Mouse (Mus musculus) ES-E14 (cell line): ENCODE measurements at regions not wholly inside any gene's neighbourhood (a gene's known extent, or its start where the extent isn't known, plus 50 kb on each side); places are given as distances from the start of the nearest gene placed in this dataset.

Source experiments
- CHD2 ChIP-seq: IDR thresholded peaks from 2 replicates; pipeline ENCODE4 v1.6.1; 2014; ENCODE audit warnings: mild to moderate bottlenecking, low read depth, low read length, inconsistent platforms
- HCFC1 ChIP-seq: IDR thresholded peaks from 2 replicates; pipeline ENCODE4 v1.6.1; 2012; ENCODE audit warnings: low read length, inconsistent platforms, borderline replicate concordance; ENCODE audit not compliant: insufficient read depth
- ZC3H11A ChIP-seq: IDR thresholded peaks from 2 replicates; pipeline ENCODE4 v1.6.1; 2012; ENCODE audit warnings: low read depth, mild to moderate bottlenecking, inconsistent platforms, low read length, borderline replicate concordance
- ZNF384 ChIP-seq: IDR thresholded peaks from 2 replicates; pipeline ENCODE4 v1.6.1; 2012; ENCODE audit warnings: low read depth, low read length, inconsistent platforms

DNA sequence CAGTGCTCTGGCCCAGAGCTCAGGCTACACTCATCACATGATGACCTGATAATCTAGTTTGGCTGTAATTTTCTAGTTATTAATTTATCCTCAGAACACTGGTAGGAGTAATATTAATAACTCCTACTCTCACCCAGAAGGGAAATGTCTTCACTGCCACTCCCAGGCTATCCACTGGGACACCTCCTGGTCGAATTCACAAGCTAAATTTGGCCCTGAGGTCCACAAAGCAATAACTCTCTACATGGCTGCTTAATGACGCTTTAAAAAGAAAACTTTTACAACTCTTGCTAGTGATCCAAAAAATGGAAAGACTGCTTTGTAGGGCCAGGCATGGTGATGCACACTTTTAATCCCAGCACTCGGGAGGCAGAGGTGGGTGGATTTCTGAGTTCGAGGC is 623.9 kb upstream of the Jmjd1c start:
- TF ChIP-seq CHD2 = no peak
- TF ChIP-seq ZC3H11A = no peak
- no peak for TF ChIP-seq ZNF384
- no peak for TF ChIP-seq HCFC1
